Mouse (Mus musculus) CD4-positive helper T cell, adult 2 months (primary cell): Measurements from ENCODE around the gene Pqlc3.

ENCODE experiments used
- DNase-seq: peaks from one replicate; pipeline ENCODE4 v3.0.0-alpha.2; 2012; ENCODE audit warnings: low read depth, missing footprints, low spot score

Gene Pqlc3

GRCm38 (mm10) chr12:17009466-17009865 lies 9.3 kb upstream of the Pqlc3 start:
- DNase-seq, result no peak

- DNase-seq, result no peak
These were observed 1.0 kb upstream of the Pqlc3 start for GRCm38 (mm10) chr12:17001211-17001610.

GRCm38 (mm10) chr12:17000628-17001027 lies 420 bp upstream of the Pqlc3 start:
- DNase-seq, result peak; percentile 50

DNA sequence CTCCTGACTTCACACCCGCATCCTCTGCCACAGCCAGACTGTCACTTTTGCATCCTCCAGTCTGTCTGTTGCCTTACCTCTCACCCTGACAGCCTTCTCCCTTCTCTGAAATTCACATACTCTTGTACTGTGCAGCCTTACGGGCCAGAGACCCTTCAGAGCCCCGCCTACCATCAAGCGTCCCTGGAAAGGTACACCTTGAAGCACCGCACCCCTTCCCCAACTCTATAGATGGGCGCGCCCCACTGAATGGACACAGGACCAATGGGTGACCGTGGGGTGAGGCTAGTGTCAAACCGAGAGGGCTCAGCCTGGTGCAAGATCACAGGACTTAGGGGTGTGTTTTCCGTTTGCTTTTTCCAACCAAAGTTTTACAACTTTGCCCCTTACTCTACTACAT lies 1.1 kb downstream of the Pqlc3 start:
- DNase-seq, result peak; percentile 14

DNA sequence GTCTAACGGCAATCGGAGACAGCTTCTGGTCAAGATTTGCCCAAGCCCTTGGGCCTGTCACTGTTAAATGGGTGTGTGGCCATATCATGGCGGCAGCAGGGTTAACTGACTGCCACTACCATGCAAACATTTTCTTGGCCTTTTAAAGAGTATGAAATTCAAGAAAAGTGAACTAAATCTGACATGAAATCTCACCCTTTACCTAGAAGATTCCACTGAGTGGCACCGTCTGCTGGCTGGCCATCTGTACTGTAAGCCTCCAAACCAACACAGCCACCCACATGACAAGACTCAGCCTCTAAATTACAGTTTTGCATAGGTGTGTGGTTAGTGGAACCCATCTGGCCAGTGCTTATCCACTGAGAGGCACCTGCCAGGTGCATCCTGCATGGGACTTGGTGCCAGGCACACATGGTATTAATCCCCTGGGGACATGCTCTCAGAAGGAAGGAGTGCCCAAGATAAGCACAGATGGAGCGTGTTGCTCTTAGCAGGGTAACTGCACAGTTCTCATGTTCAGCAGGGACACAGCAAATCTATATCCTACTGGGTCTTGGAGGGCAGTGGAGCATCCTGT lies 3.2 kb downstream of the Pqlc3 start:
- no peak for DNase-seq

GRCm38 (mm10) chr12:16996281-16996680 lies 3.9 kb downstream of the Pqlc3 start:
- DNase-seq, result no peak

GRCm38 (mm10) chr12:16994291-16994690 lies 5.9 kb downstream of the Pqlc3 start:
- no peak for DNase-seq

- DNase-seq, result no peak
These were observed 7.9 kb downstream of the Pqlc3 start for GRCm38 (mm10) chr12:16992355-16992754.

DNA sequence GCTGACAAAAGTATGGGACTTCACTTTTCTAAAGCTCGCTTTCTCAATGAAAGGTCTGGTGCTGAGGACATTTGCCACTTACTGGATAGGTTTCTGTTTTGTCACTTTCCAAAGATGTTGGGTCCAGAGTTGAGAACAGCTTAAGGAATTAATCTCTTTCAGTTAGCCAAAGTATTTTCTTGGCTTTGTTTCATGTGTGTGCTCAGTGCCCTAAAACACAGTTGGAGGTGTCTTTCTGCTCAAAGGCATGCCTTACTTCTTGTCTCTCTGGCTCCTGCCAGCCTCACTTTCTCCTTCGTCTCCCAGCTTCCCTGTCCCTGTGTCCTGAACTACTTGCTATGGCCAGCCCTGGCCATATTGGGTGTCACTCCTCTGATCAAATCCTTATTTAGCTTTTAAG lies 8.8 kb downstream of the Pqlc3 start:
- DNase-seq, result no peak

- DNase-seq, result no peak
These were observed 14.4 kb downstream of the Pqlc3 start for GRCm38 (mm10) chr12:16985778-16986177.

DNA sequence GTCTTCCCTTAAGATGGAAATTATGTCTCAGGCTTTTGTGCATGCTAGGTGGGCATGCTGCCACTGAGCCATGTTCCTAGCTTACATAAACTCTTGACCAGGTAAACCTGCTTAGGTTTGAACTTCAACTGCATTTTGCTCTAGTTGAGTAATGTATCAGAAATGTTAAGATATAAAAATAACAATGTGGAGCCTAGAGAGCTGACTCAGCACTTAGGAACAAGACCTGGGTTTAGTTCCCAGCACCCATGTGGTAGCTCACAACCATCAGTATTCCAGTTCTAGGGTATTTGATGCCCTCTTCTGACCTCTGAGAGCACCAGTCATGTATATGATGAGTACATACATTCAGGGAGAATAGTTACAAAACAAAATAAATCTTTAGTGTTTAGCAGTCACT lies 23.1 kb downstream of the Pqlc3 start:
- no peak for DNase-seq

DNA sequence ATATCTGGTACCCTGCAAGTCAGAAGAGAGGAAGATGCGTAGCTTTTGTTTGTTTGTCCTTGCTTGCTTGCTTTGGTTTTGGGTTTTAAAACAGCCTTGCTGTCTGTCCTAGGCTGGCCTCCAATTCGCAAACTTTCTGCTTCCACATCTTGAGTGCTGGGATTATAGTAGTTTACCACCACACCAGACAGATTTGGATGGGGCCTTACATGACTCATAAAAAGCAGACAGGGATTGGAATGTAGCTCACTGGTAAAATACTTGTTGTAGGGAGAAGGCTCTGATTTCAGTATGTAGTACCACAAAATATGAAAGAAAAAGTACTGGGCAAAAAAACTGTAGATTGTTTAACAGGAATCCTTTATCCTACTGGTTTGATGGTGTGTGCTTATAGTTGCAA lies 33.4 kb downstream of the Pqlc3 start:
- DNase-seq, result no peak

DNA sequence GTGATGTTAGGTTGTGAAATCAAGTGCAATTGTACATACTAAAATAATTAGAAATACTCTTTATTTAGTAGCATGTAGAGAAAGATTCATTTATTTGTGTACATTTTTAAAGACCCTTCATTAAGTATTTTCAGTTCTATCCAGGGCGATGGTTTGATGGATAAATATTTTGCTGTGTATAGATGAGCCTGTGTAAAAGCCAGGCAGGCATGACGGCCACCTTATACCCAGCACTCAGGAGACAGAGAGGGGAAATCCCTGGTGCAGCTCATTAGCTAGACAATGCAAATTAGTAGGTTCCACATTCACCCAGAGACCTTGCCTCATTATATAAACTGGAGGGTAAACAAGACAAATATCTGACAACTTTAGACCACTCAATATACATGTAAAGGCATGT lies 36.9 kb downstream of the Pqlc3 start:
- peak; percentile 8 for DNase-seq

- DNase-seq, result peak; percentile 27
These were observed 41.4 kb downstream of the Pqlc3 start for GRCm38 (mm10) chr12:16958851-16959250.

GRCm38 (mm10) chr12:16948239-16948638 lies 52.0 kb downstream of the Pqlc3 start:
- no peak for DNase-seq

- no peak for DNase-seq
These were observed 58.2 kb downstream of the Pqlc3 start for GRCm38 (mm10) chr12:16941976-16942375.
